Mouse (Mus musculus) heart, postnatal 14 days (tissue): ENCODE results near the gene Nt5dc3. TPM values are rescaled to one million over a fixed set of nuclear protein-coding genes. Genes with fewer than 3 reads are reported as not detected.

Experiments used
- DNase-seq, 2 experiments: peaks; one replicate each; pipeline ENCODE4 v3.0.0; 2021 to 2022
- intact Hi-C: fragments of 180-260 bp; cut with DNase I; formaldehyde crosslinking; loops from one replicate; pipeline ENCODE4 v1.15.1; 2025
- long read RNA-seq, 2 experiments: library from polyadenylated mRNA; stranded (forward); transcript quantifications; one replicate each; pipeline ENCODE4 v2.0.0; 2021
- total RNA-seq, 2 experiments: library from RNA; stranded (reverse); gene quantifications; 2 replicates each; pipeline ENCODE4 v1.2.3; 2021

Gene Nt5dc3
- total RNA-seq, result 10 to 100 TPM; 28.2 to 31.6 TPM
- long read RNA-seq, experiment 1, full-length matches to known transcripts, result 1 of 8 reads
- long read RNA-seq, experiment 1, partial matches to known transcripts, result 0 of 8 reads
- long read RNA-seq, experiment 1, other reads (novel, unspliced or antisense), result 7 of 8 reads
- long read RNA-seq, experiment 2, partial matches to known transcripts, result 9 of 9 reads
- long read RNA-seq, experiment 2, other reads (novel, unspliced or antisense), result 0 of 9 reads

DNA sequence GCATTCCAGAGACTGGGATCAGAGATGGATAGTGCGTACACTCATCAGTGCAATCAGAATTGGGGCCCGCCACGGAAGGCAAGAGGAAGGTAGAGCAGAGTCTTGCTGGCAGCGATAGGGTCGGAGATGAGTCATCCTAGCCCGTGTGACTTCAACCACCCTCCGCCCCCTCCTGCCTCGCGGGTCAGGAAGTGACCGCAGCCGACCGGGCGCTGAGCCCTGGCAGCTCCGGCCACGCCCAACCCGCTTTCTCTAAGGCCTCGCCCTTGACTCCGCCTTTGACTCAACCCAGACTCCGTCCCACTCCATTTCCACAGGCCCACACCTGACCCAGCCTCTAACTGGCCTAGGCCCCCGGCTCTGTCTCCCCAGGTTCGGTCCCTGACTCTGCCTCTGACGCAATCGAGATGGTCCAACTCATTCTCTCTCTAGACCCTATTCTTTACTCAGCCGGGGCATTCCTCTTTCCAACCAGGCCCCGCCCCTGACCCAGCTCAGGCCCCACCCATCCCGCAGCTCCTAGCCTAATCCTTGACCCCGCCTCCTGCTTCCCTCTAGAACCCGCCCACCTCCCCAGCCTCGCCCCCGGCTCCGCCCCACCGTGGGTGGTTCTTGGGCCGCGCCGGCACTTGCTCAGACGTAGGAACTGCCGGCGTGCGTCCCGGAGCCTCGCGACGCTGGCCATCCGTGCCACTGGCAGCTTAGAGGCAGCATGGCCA, at the start of gene Nt5dc3:
Gene Nt5dc3, plus strand, starts transcription at position 608 of the 719 bp plus-strand sequence.
- intact Hi-C loops, result loop anchor here (5.0 to 10.0 kb wide), 2 partner anchors 71 to 196 kb away; partner anchors contain the start of genes Hsp90b1 and Ttc41
- DNase-seq, result peak; percentile 96 to 97

DNA sequence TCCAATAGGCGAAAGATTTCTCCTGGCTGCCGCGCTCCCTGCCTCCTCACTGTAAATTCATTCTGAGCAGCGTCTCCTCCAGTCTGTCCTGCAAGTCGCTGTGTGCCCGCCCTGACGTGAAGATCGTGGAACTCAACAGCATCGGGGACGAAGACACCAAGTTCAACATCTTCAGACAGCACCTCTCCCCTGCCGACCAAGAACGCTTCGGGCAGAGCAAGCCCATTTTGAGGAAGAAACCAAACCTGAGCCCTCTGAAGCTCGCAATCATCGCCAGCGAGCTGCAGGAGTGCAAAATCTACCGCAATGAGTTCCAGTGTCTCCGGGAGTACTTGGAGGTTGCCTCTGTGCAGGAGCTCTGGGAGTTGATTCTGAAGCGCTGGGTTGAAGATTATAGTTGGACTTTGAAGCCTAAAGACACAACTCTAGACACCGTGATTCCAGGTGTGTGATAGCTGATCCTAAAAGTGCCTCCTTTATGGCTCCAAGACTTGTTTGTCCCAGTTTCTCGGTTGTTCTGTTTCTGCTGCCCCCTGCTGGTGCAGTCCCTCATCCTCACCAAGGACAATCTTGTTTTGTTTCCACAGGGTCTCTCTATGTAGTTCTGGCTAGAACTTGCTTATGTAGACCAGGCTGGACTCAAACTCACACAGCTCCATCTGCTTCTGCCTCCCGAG, 47.8 kb upstream of the Nt5dc3 start:
- peak; percentile 86 to 89 for DNase-seq
- intact Hi-C loops, result loop anchor here (5.0 kb wide), 2 partner anchors 94 to 259 kb away; no protein-coding TSS in a partner anchor

DNA sequence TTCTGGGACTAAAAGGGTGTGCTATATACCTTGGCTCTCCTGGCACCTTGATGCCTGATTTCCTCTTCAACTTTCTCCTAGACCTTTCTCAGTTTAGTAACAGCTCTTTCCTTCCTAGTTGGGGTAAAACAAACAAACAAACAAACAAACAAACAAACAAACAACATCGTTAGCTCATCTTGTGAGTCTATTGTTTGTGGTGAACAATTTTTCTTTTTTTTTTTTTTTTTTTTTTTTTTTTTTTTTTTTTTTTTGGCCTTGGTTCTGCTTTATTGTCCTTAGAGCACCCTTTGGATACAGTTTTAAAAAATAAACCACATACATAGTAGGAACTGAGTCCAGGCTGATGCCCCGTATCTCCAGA, 47.3 kb upstream of the Nt5dc3 start:
- DNase-seq, result no peak
- intact Hi-C loops, result loop anchor here (5.0 kb wide), 2 partner anchors 94 to 259 kb away; no protein-coding TSS in a partner anchor

GRCm38 (mm10) chr10:86735036-86735435, 43.8 kb upstream of the Nt5dc3 start:
- DNase-seq, result no peak
- intact Hi-C loops, result no loop called here

GRCm38 (mm10) chr10:86742918-86743317, 35.9 kb upstream of the Nt5dc3 start:
- DNase-seq, result no peak
- intact Hi-C loops, result no loop called here

- no peak for DNase-seq
- intact Hi-C loops, result no loop called here
These were observed 34.5 kb upstream of the Nt5dc3 start for GRCm38 (mm10) chr10:86744306-86744705.

- DNase-seq, result peak; percentile 11 to 38
- intact Hi-C loops, result no loop called here
These were observed 22.8 kb upstream of the Nt5dc3 start for GRCm38 (mm10) chr10:86755816-86756502.

DNA sequence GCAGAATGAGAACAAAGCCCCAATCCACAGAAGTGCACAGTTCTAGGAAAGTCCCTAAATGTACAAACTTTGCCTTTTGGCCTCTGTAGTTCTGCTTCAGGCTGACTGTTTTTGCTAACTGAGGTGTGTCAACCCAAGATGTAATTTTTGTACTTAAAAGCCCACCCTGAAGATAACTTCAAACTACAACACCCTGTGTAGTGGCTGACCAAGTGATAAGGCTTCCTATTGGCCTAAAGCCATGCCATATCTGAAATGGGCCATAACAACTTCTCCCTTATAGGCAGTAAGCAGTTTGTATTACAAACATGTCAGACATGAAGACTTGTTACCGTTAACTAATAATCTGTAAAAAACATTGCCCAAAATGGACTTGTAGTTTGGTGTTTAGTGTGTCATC, 21.1 kb upstream of the Nt5dc3 start:
- intact Hi-C loops, result no loop called here
- DNase-seq, result no peak

DNA sequence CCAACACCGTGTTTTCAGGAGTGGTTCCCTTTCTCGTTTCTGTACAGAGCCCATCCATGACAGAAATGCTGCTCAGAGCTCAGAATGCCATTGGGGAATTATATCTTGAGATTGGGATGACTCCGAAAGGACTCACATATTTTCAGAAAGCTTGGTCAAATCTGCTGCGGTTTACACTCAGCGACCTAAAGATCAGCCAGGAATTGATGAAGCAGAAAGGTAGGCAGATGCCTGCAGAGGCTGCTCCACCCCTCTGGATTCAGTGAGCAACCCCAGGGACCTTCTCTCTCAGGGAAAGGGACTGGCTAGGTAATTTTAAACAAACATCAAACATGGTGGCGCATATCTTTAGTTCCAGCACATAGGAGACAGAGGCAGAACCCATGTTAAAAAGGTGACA, 20.6 kb upstream of the Nt5dc3 start:
- intact Hi-C loops, result no loop called here
- DNase-seq, result no peak

- intact Hi-C loops, result no loop called here
These were observed 17.6 kb upstream of the Nt5dc3 start for GRCm38 (mm10) chr10:86761236-86761635.

GRCm38 (mm10) chr10:86761722-86762383, 17.0 kb upstream of the Nt5dc3 start:
- intact Hi-C loops, result no loop called here
- DNase-seq, result no peak

More at GRCm38 (mm10) chr10:86761236-86761635, 17.6 kb upstream of the Nt5dc3 start:
- DNase-seq, result no peak

- intact Hi-C loops, result no loop called here
These were observed 16.4 kb upstream of the Nt5dc3 start for GRCm38 (mm10) chr10:86762384-86762730.

GRCm38 (mm10) chr10:86763672-86764071, 15.1 kb upstream of the Nt5dc3 start, which contains the start of gene Gm49358:
Gm49358 (plus strand) TSS chr10:86763972.
- no peak for DNase-seq
- intact Hi-C loops, result no loop called here

More at GRCm38 (mm10) chr10:86762384-86762730, 16.4 kb upstream of the Nt5dc3 start:
- DNase-seq, result no peak

- no peak for DNase-seq
- intact Hi-C loops, result no loop called here
These were observed 13.3 kb upstream of the Nt5dc3 start for GRCm38 (mm10) chr10:86765344-86765966.

DNA sequence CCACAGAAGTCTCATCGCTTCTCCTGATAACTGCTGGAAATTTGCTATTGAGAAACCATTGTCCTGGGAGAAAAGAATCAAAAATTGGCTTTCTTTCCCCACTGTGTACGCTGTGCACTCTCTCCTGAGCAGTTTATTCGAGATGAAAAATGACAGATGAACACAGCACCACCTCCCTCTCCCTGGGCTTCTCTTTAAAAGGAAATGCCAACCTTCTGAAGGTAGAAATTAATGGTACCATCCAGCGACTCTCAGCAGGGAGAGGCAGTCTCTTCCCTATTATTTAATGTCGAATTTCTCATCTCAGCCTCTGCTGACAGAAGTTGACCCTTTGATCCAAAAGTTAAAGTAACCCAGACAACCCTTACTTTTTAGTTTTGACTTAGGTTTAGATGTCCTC, 9.6 kb upstream of the Nt5dc3 start:
- DNase-seq, result no peak
- intact Hi-C loops, result no loop called here

- intact Hi-C loops, result loop anchor here (10.0 kb wide), 1 partner anchor 205 kb away; no protein-coding TSS in a partner anchor
- peak in 1 of 2 experiments; percentile 41 for DNase-seq
These were observed 9.0 kb upstream of the Nt5dc3 start for GRCm38 (mm10) chr10:86769797-86770196.

DNA sequence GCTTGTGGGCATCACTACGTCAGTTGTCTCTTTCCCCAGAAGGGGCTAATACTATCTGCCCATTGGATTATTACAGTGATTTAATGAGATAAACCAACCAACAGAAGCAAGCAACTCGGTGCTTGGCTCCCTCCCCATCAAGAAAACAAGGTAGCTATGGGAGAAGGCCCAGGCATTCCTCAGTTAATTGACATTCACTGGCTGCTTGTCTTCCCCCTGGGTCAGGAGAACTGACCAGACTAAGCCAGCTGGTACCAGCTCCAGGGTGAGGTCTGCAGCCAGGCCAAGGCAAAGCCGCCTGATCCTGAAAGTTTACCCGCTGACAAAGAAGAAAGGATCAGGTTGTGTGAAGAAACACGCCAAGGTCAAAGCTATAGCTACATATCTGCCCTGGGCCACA, 7.1 kb upstream of the Nt5dc3 start:
- intact Hi-C loops, result loop anchor here (10.0 kb wide), 1 partner anchor 203 kb away; no protein-coding TSS in a partner anchor
- no peak for DNase-seq

DNA sequence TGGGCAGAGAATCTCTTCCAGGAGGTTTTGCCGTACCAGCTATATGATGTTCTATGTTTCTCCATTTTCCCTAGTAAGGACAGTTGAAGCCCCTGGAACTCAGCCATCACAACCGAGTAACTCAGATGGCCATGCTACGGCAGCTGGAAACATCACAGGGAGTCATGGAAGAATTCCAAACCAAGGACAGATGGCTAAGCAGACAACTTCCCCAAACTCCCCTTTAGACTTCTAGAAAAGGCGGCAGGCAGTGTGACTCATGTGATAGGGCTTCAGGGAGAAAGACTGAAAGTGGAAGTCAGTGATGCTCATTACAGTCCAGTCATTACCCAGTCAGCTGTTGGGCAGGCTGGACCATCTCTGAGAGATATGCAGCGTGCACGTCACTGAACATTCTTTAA, 6.6 kb upstream of the Nt5dc3 start:
- DNase-seq, result peak in 1 of 2 experiments; percentile 13
- intact Hi-C loops, result loop anchor here (10.0 kb wide), 1 partner anchor 203 kb away; no protein-coding TSS in a partner anchor

GRCm38 (mm10) chr10:86773360-86773759, 5.4 kb upstream of the Nt5dc3 start:
- intact Hi-C loops, result loop anchor here (10.0 kb wide), 1 partner anchor 201 kb away; no protein-coding TSS in a partner anchor
- DNase-seq, result no peak
